Mouse (Mus musculus) spleen, adult 2 months (tissue): ENCODE results near the gene Nmrk2.

Experiments used
- CTCF ChIP-seq: fragments of 200-500 bp; IDR thresholded peaks from 2 replicates; pipeline ENCODE4 v1.5.1; 2011; ENCODE audit warnings: mild to moderate bottlenecking, inconsistent platforms; ENCODE audit not compliant: insufficient read depth, insufficient read length, insufficient replicate concordance; ENCODE audit errors: extremely low read depth
- POLR2A ChIP-seq: fragments of 200-500 bp; IDR thresholded peaks from 2 replicates; pipeline ENCODE4 v1.6.1; 2011; ENCODE audit warnings: low read depth, low read length, inconsistent platforms

DNA sequence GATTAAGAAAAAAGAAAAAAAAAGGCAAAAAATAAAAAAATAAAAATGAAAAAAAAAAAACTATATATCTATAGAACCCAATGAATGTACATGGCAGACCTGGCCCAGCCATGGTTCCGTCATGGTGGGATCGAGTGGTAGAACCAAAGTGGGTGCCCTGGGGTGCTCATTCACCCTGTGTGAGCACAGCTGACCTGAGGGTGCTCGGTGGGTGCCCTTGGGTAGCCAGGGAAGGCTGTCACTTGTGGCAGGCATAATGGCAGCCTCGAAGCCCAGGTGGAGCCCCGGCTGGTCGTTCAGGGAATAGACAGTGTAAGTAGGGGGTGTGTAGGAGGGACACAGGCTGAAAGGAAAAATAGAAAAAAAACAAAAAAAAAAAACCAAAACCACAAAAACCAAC lies 50.6 kb downstream of the Nmrk2 start:
- TF ChIP-seq CTCF (no peak), POLR2A (no peak)
